Comparison of ENCODE assay signal across 9 mouse cellular contexts in the genomic region with DNA sequence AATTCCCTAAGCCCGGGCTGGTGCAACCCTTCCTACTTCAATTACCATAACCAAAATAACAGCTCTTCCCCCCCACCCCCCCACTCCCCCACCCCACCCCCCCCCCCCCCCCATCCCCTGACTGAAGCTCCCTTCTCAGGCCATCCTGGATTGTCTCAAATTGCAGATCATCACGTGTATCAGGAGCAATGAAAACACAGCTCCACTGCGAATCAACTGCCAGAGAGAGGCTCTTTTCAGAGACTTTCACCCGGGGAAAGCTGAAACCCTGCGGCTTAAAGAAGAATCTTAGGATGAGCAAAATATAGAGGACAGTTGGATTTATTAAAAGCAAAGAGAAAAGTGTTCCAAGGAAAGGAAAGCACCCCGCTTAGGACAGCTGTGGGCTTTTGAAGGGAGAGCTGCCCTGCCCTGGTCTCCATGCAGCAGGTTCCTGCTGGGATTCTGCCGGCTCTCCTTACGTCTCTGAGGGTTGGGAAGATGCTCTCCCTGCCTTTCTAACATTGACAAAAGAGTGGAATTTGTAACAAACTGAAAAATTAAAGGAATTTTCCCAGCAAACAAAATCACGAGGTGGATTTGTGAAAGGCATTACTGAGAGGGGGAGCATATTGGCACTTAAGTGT.
A peak's percentile ranks its signal among the peaks of the same experiment; 100 is the strongest.
DNase-seq lines count a peak whose midpoint lies in the region; ATAC-seq and TF ChIP-seq lines count a peak whose summit lies in the region.
"Had no signal": no experiment of that assay in that cellular context is flagged by ENCODE, and none has a peak within 500 bp of the region (broad histone marks: within the 10 kb centered on the region; RNA-seq: fewer than 3 reads in every experiment).

No protein-coding gene starts in this region.

- no peak for TF ChIP-seq POLR2A in limb, embryonic 14.5 days (IDR thresholded peaks at IDR 0.05; ENCODE audit: borderline replicate concordance, extremely low read depth, insufficient read depth, insufficient read length)

- no peak overlapping the region for H3K27ac ChIP-seq in lung, embryonic 14.5 days (ENCODE audit: low read depth)
- no peak overlapping the region for H3K27ac ChIP-seq in forebrain, embryonic 13.5 days
- no peak overlapping the region for H3K27ac ChIP-seq in limb, embryonic 14.5 days (replicated peaks; ENCODE audit: low read depth, low read length)

- no peaks in the 10 kb centered on the region for H3K4me1 ChIP-seq in lung, embryonic 14.5 days (ENCODE audit: insufficient read depth)
- H3K4me1 ChIP-seq in forebrain, embryonic 13.5 days, result no peaks in the 10 kb centered on the region; the same call in 1 of the 2 replicates
- H3K4me1 ChIP-seq in limb, embryonic 14.5 days (ENCODE audit: control insufficient read depth, insufficient read depth, low read length), result no peaks in the 10 kb centered on the region

- 3% methylated on average over 9 of the region's 9 CpGs for WGBS in lung, embryonic 14.5 days
- 2% methylated on average over 9 of the region's 9 CpGs for WGBS in forebrain, embryonic 13.5 days
- 4% methylated on average over 9 of the region's 9 CpGs for WGBS in limb, embryonic 14.5 days

- H3K4me3 ChIP-seq in lung, embryonic 14.5 days (ENCODE audit: low read depth, low read length), result no peak overlapping the region
- H3K4me3 ChIP-seq in forebrain, embryonic 13.5 days, result no peak overlapping the region
- H3K4me3 ChIP-seq in limb, embryonic 14.5 days (replicated peaks; ENCODE audit: low read length), result no peak overlapping the region

- no peaks in the 10 kb centered on the region for H3K9me3 ChIP-seq in lung, embryonic 14.5 days (ENCODE audit: low read depth, low read length)
- H3K9me3 ChIP-seq in forebrain, embryonic 13.5 days (replicated peaks), result no peaks in the 10 kb centered on the region
- H3K9me3 ChIP-seq in limb, embryonic 14.5 days (ENCODE audit: control insufficient read depth, low read length), result no peaks in the 10 kb centered on the region

- no peak overlapping the region for H3K4me2 ChIP-seq in lung, embryonic 14.5 days
- H3K4me2 ChIP-seq in forebrain, embryonic 13.5 days, result peak overlapping the region; percentile 40
- H3K4me2 ChIP-seq in limb, embryonic 14.5 days (replicated peaks; ENCODE audit: low read depth, low read length, severe bottlenecking), result 0 out of 2 replicates have a peak overlapping the region, but pooled peaks have one; percentile 20

- no peaks in the 10 kb centered on the region for H3K27me3 ChIP-seq in lung, embryonic 14.5 days (ENCODE audit: insufficient read depth, low read length)
- no peaks in the 10 kb centered on the region for H3K27me3 ChIP-seq in forebrain, embryonic 13.5 days
- no peaks in the 10 kb centered on the region for H3K27me3 ChIP-seq in limb, embryonic 14.5 days (ENCODE audit: control insufficient read depth, insufficient read depth, low read length)

- no peak for ATAC-seq in lung, embryonic 14.5 days (ENCODE audit: insufficient read depth)
- no peak for ATAC-seq in forebrain, embryonic 13.5 days
- ATAC-seq in limb, embryonic 14.5 days (ENCODE audit: low FRiP score, low read depth), result no peak

- DNase-seq in lung, embryonic 14.5 days, result peak; percentile 27
- DNase-seq in lung, adult 18-20 months, result no peak
- DNase-seq in limb, embryonic 14.5 days (ENCODE audit: low spot score), result no peak
- peak; percentile 32 for DNase-seq in retina, postnatal 1 day
- no peak for DNase-seq in left cerebral cortex, postnatal 14 days (ENCODE audit: low spot score in 2 of 2)
- DNase-seq in Muller cell, postnatal 12 days (ENCODE audit: inconsistent ontology term), result no peak
- DNase-seq in cerebellum, postnatal 10 days, result no peak
- DNase-seq: kidney, adult 11 months had no signal

- intact Hi-C loops in left cerebral cortex, postnatal 14 days (cut with DNase I), result no loop called here

- H3K36me3 ChIP-seq in lung, embryonic 14.5 days (ENCODE audit: insufficient read depth), result no peaks in the 10 kb centered on the region
- H3K36me3 ChIP-seq in forebrain, embryonic 13.5 days (ENCODE audit: poor library complexity, severe bottlenecking), result no peaks in the 10 kb centered on the region
- no peaks in the 10 kb centered on the region for H3K36me3 ChIP-seq in limb, embryonic 14.5 days (ENCODE audit: control insufficient read depth, insufficient read depth, low read length)

- no peak overlapping the region for H3K9ac ChIP-seq in lung, embryonic 14.5 days
- no peak overlapping the region for H3K9ac ChIP-seq in forebrain, embryonic 13.5 days
- H3K9ac ChIP-seq in limb, embryonic 14.5 days (ENCODE audit: low read depth, low read length, severe bottlenecking), result no peak overlapping the region

- TF ChIP-seq CTCF in lung, embryonic 14.5 days (IDR thresholded peaks at IDR 0.05; ENCODE audit: low read depth), result no peak

Comparison
In these comparisons a context has a peak if more than half of its experiments do, and no peak if none do; other contexts are left out.
1. DNase-seq: peak in lung, embryonic 14.5 days (single experiment) and retina, postnatal 1 day (single experiment); none in lung, adult 18-20 months (0 of 2), limb, embryonic 14.5 days (single experiment), left cerebral cortex, postnatal 14 days (0 of 2), Muller cell, postnatal 12 days (single experiment) and cerebellum, postnatal 10 days (0 of 2).